Mouse (Mus musculus) lung, adult 2 months (tissue): Measurements from ENCODE around the gene Ddx55.

Experiments
- CTCF ChIP-seq: fragments of 200-500 bp; IDR thresholded peaks from 2 replicates; pipeline ENCODE4 v1.5.1; 2011; ENCODE audit warnings: mild to moderate bottlenecking, low read length, control low read depth; ENCODE audit not compliant: insufficient read depth
- POLR2A ChIP-seq: fragments of 200-500 bp; IDR thresholded peaks from 2 replicates; pipeline ENCODE4 v1.6.1; 2011; ENCODE audit warnings: low read depth, mild to moderate bottlenecking, control low read depth, low read length, borderline replicate concordance; ENCODE audit errors: extremely low read depth

GRCm38 (mm10) chr5:124509742-124510237, 42.9 kb upstream of the Ddx55 start:
- TF ChIP-seq POLR2A = no peak
- TF ChIP-seq CTCF = no peak
